ENCODE assay signal across 25 mouse cellular contexts in genomic region chr6:30143263-30143662, GRCm38 (mm10).
"Had no signal": no experiment of that assay in that cellular context is flagged by ENCODE, and none has a peak within 500 bp of the region (broad histone marks: within the 10 kb centered on the region; RNA-seq: fewer than 3 reads in every experiment).

No protein-coding gene starts in this region.

- H3K4me3 ChIP-seq: gastrocnemius, adult 2 months; heart, embryonic 10.5 days; heart, embryonic 12.5 days; hindbrain, embryonic 10.5 days; hindbrain, embryonic 12.5 days; intestine, embryonic 15.5 days; layer of hippocampus, adult 2 months; limb, embryonic 13.5 days; limb, embryonic 15.5 days had no signal

- H3K9me3 ChIP-seq: heart, embryonic 10.5 days; heart, embryonic 12.5 days; hindbrain, embryonic 10.5 days; hindbrain, embryonic 12.5 days; intestine, embryonic 15.5 days; limb, embryonic 13.5 days; limb, embryonic 15.5 days had no signal

- H3K27me3 ChIP-seq: heart, embryonic 12.5 days; hindbrain, embryonic 12.5 days; intestine, embryonic 15.5 days; limb, embryonic 13.5 days; limb, embryonic 15.5 days had no signal

- H3K9ac ChIP-seq: heart, embryonic 12.5 days; hindbrain, embryonic 12.5 days; hindbrain, embryonic 14.5 days; intestine, embryonic 15.5 days; limb, embryonic 13.5 days; limb, embryonic 15.5 days had no signal

- ATAC-seq: hindbrain, embryonic 16.5 days; inflammation-experienced regulatory T-cells, adult 6 months; intestine, embryonic 15.5 days; intestine, postnatal 0 days had no signal

- H3K4me2 ChIP-seq: heart, embryonic 12.5 days; hindbrain, embryonic 12.5 days; hindbrain, embryonic 14.5 days; intestine, embryonic 15.5 days; limb, embryonic 13.5 days; limb, embryonic 15.5 days had no signal

- H3K4me1 ChIP-seq: heart, embryonic 10.5 days; hindbrain, embryonic 10.5 days; hindbrain, embryonic 12.5 days; intestine, embryonic 15.5 days; limb, embryonic 13.5 days; limb, embryonic 15.5 days had no signal

- DNase-seq: gastrocnemius, adult 2 months; gastrocnemius, postnatal 10 days; gastrocnemius, postnatal 25 days; heart, adult 18-20 months; heart, postnatal 10 days; heart, postnatal 4 days; kidney, adult 18-20 months; kidney, adult 8-10 months; kidney, postnatal 10 days; kidney, postnatal 25 days; kidney, postnatal 4 days; layer of hippocampus, postnatal 36 days; left cerebral cortex, postnatal 4 days had no signal

- H3K27ac ChIP-seq: gastrocnemius, adult 2 months; heart, embryonic 10.5 days; hindbrain, embryonic 10.5 days; hindbrain, embryonic 12.5 days; hindbrain, embryonic 14.5 days; intestine, embryonic 15.5 days; layer of hippocampus, adult 2 months; limb, embryonic 13.5 days; limb, embryonic 15.5 days had no signal
